Mouse (Mus musculus) lung, adult 2 months (tissue): Measurements from ENCODE around the gene Elane.

Experiments
- CTCF ChIP-seq: fragments of 200-500 bp; IDR thresholded peaks from 2 replicates; pipeline ENCODE4 v1.5.1; 2011; ENCODE audit warnings: mild to moderate bottlenecking, low read length, control low read depth; ENCODE audit not compliant: insufficient read depth
- POLR2A ChIP-seq: fragments of 200-500 bp; IDR thresholded peaks from 2 replicates; pipeline ENCODE4 v1.6.1; 2011; ENCODE audit warnings: low read depth, mild to moderate bottlenecking, control low read depth, low read length, borderline replicate concordance; ENCODE audit errors: extremely low read depth

GRCm38 (mm10) chr10:79849941-79850628 is 36.0 kb upstream of the Elane start:
- TF ChIP-seq POLR2A (no peak), CTCF (no peak)
